Mouse (Mus musculus) MEL (cell line): ENCODE results near the gene Fam122a. TPM values are rescaled to one million over a fixed set of nuclear protein-coding genes. Genes with fewer than 3 reads are reported as not detected.

Experiments
- DNase-seq: peaks from one replicate; pipeline ENCODE4 v3.0.0; 2011; ENCODE audit warnings: low read depth, low spot score
- H3K27ac ChIP-seq: 2 replicates; pipeline ENCODE4 v1.5.1; 2012; ENCODE audit warnings: low read depth, mild to moderate bottlenecking, control low read depth, low read length, moderate library complexity; ENCODE audit not compliant: control insufficient read depth
- H3K27me3 ChIP-seq, 2 experiments: fragments of 150-350 bp in 1 of 2; sonication (generic) in 1 of 2; 2 replicates each; pipeline ENCODE4 v1.6.1; 2012; ENCODE audit warnings: low read length in 2 of 2, mild to moderate bottlenecking in 2 of 2, improper control_type of control experiment in 1 of 2, moderate library complexity in 1 of 2; ENCODE audit not compliant: insufficient read depth in 2 of 2, control insufficient read depth in 1 of 2
- H3K36me3 ChIP-seq, 2 experiments: 2 replicates each; pipeline ENCODE4 v1.6.1; 2012 to 2014; ENCODE audit warnings: low read length in 2 of 2, improper control_type of control experiment in 1 of 2, inconsistent platforms in 1 of 2, mild to moderate bottlenecking in 1 of 2; ENCODE audit not compliant: insufficient read depth in 2 of 2, control insufficient read depth in 1 of 2
- H3K4me1 ChIP-seq, 2 experiments: fragments of 150-350 bp in 1 of 2; sonication (generic) in 1 of 2; 2 replicates each; pipeline ENCODE4 v1.6.1; 2012; ENCODE audit warnings: low read length in 2 of 2, improper control_type of control experiment in 1 of 2, mild to moderate bottlenecking in 1 of 2; ENCODE audit not compliant: insufficient read depth in 2 of 2, control insufficient read depth in 1 of 2
- H3K4me3 ChIP-seq, 2 experiments: fragments of 150-350 bp in 1 of 2; sonication (generic) in 1 of 2; 2 replicates each; pipeline ENCODE4 v1.5.1; 2012; ENCODE audit warnings: low read depth in 2 of 2, low read length in 2 of 2, mild to moderate bottlenecking in 2 of 2, moderate library complexity in 2 of 2, control low read depth in 1 of 2, improper control_type of control experiment in 1 of 2; ENCODE audit not compliant: control insufficient read depth in 1 of 2, insufficient read depth in 1 of 2
- H3K79me2 ChIP-seq: 2 replicates; pipeline ENCODE4 v1.6.1; 2012; ENCODE audit warnings: mild to moderate bottlenecking, low read length, moderate library complexity; ENCODE audit not compliant: control insufficient read depth, poor library complexity, insufficient read depth
- H3K9ac ChIP-seq: 2 replicates; pipeline ENCODE4 v1.6.1; 2012; ENCODE audit warnings: low read depth, mild to moderate bottlenecking, control low read depth, low read length, moderate library complexity; ENCODE audit not compliant: control insufficient read depth, poor library complexity, severe bottlenecking
- H3K9me3 ChIP-seq: fragments of 150-350 bp; sonication (generic); replicated peaks from 2 replicates; pipeline ENCODE4 v1.6.1; 2012; ENCODE audit warnings: mild to moderate bottlenecking, low read length, improper control_type of control experiment, moderate library complexity; ENCODE audit not compliant: insufficient read depth
- CTCF ChIP-seq, 3 experiments: IDR thresholded peaks in 2 of 3; conservative IDR thresholded peaks in 1 of 3; 2 replicates each; pipeline ENCODE4 v1.5.1; 2011 to 2012; ENCODE audit warnings: low read length in 3 of 3, low read depth in 2 of 3, mild to moderate bottlenecking in 2 of 3, improper control_type of control experiment in 1 of 3, inconsistent platforms in 1 of 3, mixed read lengths in 1 of 3, moderate library complexity in 1 of 3; ENCODE audit not compliant: control insufficient read depth in 1 of 3, insufficient read depth in 1 of 3, poor library complexity in 1 of 3, severe bottlenecking in 1 of 3
- E2F4 ChIP-seq: IDR thresholded peaks from 2 replicates; pipeline ENCODE4 v1.6.1; 2011; ENCODE audit warnings: low read depth, low read length, improper control_type of control experiment, borderline replicate concordance
- ELF1 ChIP-seq: IDR thresholded peaks from 2 replicates; pipeline ENCODE4 v1.6.1; 2014; ENCODE audit warnings: low read depth, mild to moderate bottlenecking, inconsistent platforms, low read length, improper control_type of control experiment, moderate library complexity
- EP300 ChIP-seq, 2 experiments: IDR thresholded peaks; 2 replicates each; pipeline ENCODE4 v1.6.1; 2011; ENCODE audit warnings: improper control_type of control experiment in 2 of 2, low read length in 2 of 2, low read depth in 1 of 2, mild to moderate bottlenecking in 1 of 2
- ETS1 ChIP-seq: IDR thresholded peaks from 2 replicates; pipeline ENCODE4 v1.6.1; 2012; ENCODE audit warnings: low read depth, mild to moderate bottlenecking, inconsistent platforms, low read length, improper control_type of control experiment, moderate library complexity
- HCFC1 ChIP-seq: IDR thresholded peaks from 2 replicates; pipeline ENCODE4 v1.6.1; 2012; ENCODE audit warnings: low read depth, mild to moderate bottlenecking, inconsistent platforms, low read length, improper control_type of control experiment, moderate library complexity
- KAT2A ChIP-seq: conservative IDR thresholded peaks from 2 replicates; pipeline ENCODE4 v1.6.1; 2012; ENCODE audit warnings: low read depth, low read length, improper control_type of control experiment, inconsistent platforms
- MAFK ChIP-seq: IDR thresholded peaks from 2 replicates; pipeline ENCODE4 v1.6.1; 2011; ENCODE audit warnings: low read depth, mild to moderate bottlenecking, low read length, improper control_type of control experiment, borderline replicate concordance
- MAX ChIP-seq: IDR thresholded peaks from 2 replicates; pipeline ENCODE4 v1.6.1; 2011; ENCODE audit warnings: low read length, improper control_type of control experiment
- MXI1 ChIP-seq: IDR thresholded peaks from 2 replicates; pipeline ENCODE4 v1.6.1; 2011; ENCODE audit warnings: mild to moderate bottlenecking, low read depth, low read length, improper control_type of control experiment
- MYB ChIP-seq: IDR thresholded peaks from 2 replicates; pipeline ENCODE4 v1.6.1; 2011; ENCODE audit warnings: mild to moderate bottlenecking, low read depth, low read length, improper control_type of control experiment
- MYC ChIP-seq: IDR thresholded peaks from 2 replicates; pipeline ENCODE4 v1.6.1; 2011; ENCODE audit warnings: low read depth, mild to moderate bottlenecking, low read length, improper control_type of control experiment, moderate library complexity
- NELFE ChIP-seq: IDR thresholded peaks from 2 replicates; pipeline ENCODE4 v1.6.1; 2011; ENCODE audit warnings: low read depth, low read length, improper control_type of control experiment
- NRF1 ChIP-seq: IDR thresholded peaks from 2 replicates; pipeline ENCODE4 v1.6.1; 2014; ENCODE audit warnings: low read depth, mild to moderate bottlenecking, inconsistent platforms, low read length, improper control_type of control experiment, moderate library complexity; ENCODE audit not compliant: poor library complexity, insufficient read depth, severe bottlenecking
- POLR2A ChIP-seq, 2 experiments: IDR thresholded peaks; 2 replicates each; pipeline ENCODE4 v1.6.1; 2011 to 2012; ENCODE audit warnings: low read length in 2 of 2, mild to moderate bottlenecking in 2 of 2, control low read depth in 1 of 2, improper control_type of control experiment in 1 of 2, low read depth in 1 of 2, moderate library complexity in 1 of 2; ENCODE audit not compliant: control insufficient read depth in 1 of 2, insufficient read depth in 1 of 2, poor library complexity in 1 of 2
- POLR2AphosphoS2 ChIP-seq: IDR thresholded peaks from 2 replicates; pipeline ENCODE4 v1.6.1; 2011; ENCODE audit warnings: low read length, improper control_type of control experiment
- POLR2AphosphoS5 ChIP-seq: IDR thresholded peaks from 2 replicates; pipeline ENCODE4 v1.6.1; 2012; ENCODE audit warnings: low read depth, borderline replicate concordance, mild to moderate bottlenecking, inconsistent platforms, low read length, moderate library complexity, mixed read lengths
- RAD21 ChIP-seq: IDR thresholded peaks from 2 replicates; pipeline ENCODE4 v1.6.1; 2011; ENCODE audit warnings: mild to moderate bottlenecking, low read depth, low read length, improper control_type of control experiment
- SIN3A ChIP-seq: IDR thresholded peaks from 2 replicates; pipeline ENCODE4 v1.6.1; 2012; ENCODE audit warnings: low read length, improper control_type of control experiment, inconsistent platforms
- SMC3 ChIP-seq: IDR thresholded peaks from 2 replicates; pipeline ENCODE4 v1.6.1; 2011; ENCODE audit warnings: low read depth, low read length, improper control_type of control experiment
- TAL1 ChIP-seq: IDR thresholded peaks from 2 replicates; pipeline ENCODE4 v1.6.1; 2012; ENCODE audit warnings: mild to moderate bottlenecking, inconsistent platforms, low read length, moderate library complexity, mixed read lengths
- TCF12 ChIP-seq: IDR thresholded peaks from 2 replicates; pipeline ENCODE4 v1.6.1; 2014; ENCODE audit warnings: low read depth, mild to moderate bottlenecking, inconsistent platforms, low read length, improper control_type of control experiment, moderate library complexity
- UBTF ChIP-seq: IDR thresholded peaks from 2 replicates; pipeline ENCODE4 v1.6.1; 2012; ENCODE audit warnings: low read depth, mild to moderate bottlenecking, inconsistent platforms, low read length, improper control_type of control experiment, moderate library complexity, borderline replicate concordance; ENCODE audit not compliant: insufficient read depth
- USF1 ChIP-seq: IDR thresholded peaks from 2 replicates; pipeline ENCODE4 v1.6.1; 2014; ENCODE audit warnings: low read depth, mild to moderate bottlenecking, inconsistent platforms, low read length, improper control_type of control experiment, moderate library complexity
- USF2 ChIP-seq, 2 experiments: IDR thresholded peaks; 2 replicates each; pipeline ENCODE4 v1.6.1; 2011 to 2012; ENCODE audit warnings: improper control_type of control experiment in 2 of 2, low read length in 2 of 2, borderline replicate concordance in 1 of 2, inconsistent platforms in 1 of 2, low read depth in 1 of 2, mild to moderate bottlenecking in 1 of 2; ENCODE audit not compliant: insufficient read depth in 1 of 2
- ZC3H11A ChIP-seq: IDR thresholded peaks from 2 replicates; pipeline ENCODE4 v1.6.1; 2012; ENCODE audit warnings: low read depth, mild to moderate bottlenecking, inconsistent platforms, low read length, improper control_type of control experiment
- ZKSCAN1 ChIP-seq: IDR thresholded peaks from 2 replicates; pipeline ENCODE4 v1.6.1; 2012; ENCODE audit warnings: low read depth, mild to moderate bottlenecking, inconsistent platforms, low read length, improper control_type of control experiment, moderate library complexity
- ZMIZ1 ChIP-seq: IDR thresholded peaks from 2 replicates; pipeline ENCODE4 v1.6.1; 2012; ENCODE audit warnings: low read depth, mild to moderate bottlenecking, inconsistent platforms, low read length, improper control_type of control experiment, moderate library complexity
- ZNF384 ChIP-seq: IDR thresholded peaks from 2 replicates; pipeline ENCODE4 v1.6.1; 2012; ENCODE audit warnings: low read depth, mild to moderate bottlenecking, inconsistent platforms, low read length, improper control_type of control experiment
- polyA plus RNA-seq, 2 experiments: library from polyadenylated mRNA; stranded (reverse) in 1 of 2; unstranded in 1 of 2; fragments of >175 nt in 1 of 2; fragments of >200 nt in 1 of 2; gene quantifications; 2 replicates each; pipeline versions ENCODE4 v1.2.1 to v1.2.4; 2012; ENCODE audit warnings: low replicate concordance in 2 of 2, low read depth in 1 of 2; ENCODE audit not compliant: insufficient read length in 2 of 2, insufficient read depth in 1 of 2, missing spikeins in 1 of 2
- total RNA-seq: library from RNA; depleted of rRNA; stranded (reverse); fragments of 300-350 nt; gene quantifications from 2 replicates; pipeline ENCODE4 v1.2.3, GENCODE M21; 2012

Fam122a gene
- total and polyA plus RNA-seq, 3 experiments: 4.5 to 38.4 TPM; not detected in 1

GRCm38 (mm10) chr19:24476461-24476860, 695 bp downstream of the Fam122a start:
- peak overlapping the region; percentile 64 for H3K27ac ChIP-seq
- peaks cover 5 to 16% of the 10 kb centered on the region in 2 experiments for H3K4me1 ChIP-seq
- no peaks in the 10 kb centered on the region for H3K27me3 ChIP-seq
- peaks cover 20% of the 10 kb centered on the region for H3K79me2 ChIP-seq
- H3K9ac ChIP-seq: peak overlapping the region; percentile 91
- peak overlapping the region; percentile 77 to 89 for H3K4me3 ChIP-seq
- DNase-seq: peak; percentile 73
- no peaks in the 10 kb centered on the region for H3K9me3 ChIP-seq
- no peak for TF ChIP-seq MYB
- TF ChIP-seq POLR2AphosphoS2: no peak
- TF ChIP-seq MXI1: peak; percentile 48; the same call in 1 of the 2 replicates
- H3K36me3 ChIP-seq: peaks cover 0 to 13% of the 10 kb centered on the region in 2 experiments; a peak in 2 of 4 replicates

- H3K9ac ChIP-seq: no peak overlapping the region
- no peaks in the 10 kb centered on the region for H3K27me3 ChIP-seq
- H3K4me1 ChIP-seq: peaks cover 5 to 16% of the 10 kb centered on the region in 2 experiments
- H3K9me3 ChIP-seq: no peaks in the 10 kb centered on the region
- peaks cover 20% of the 10 kb centered on the region for H3K79me2 ChIP-seq
- peak; percentile 51 for DNase-seq
- no peak for TF ChIP-seq MYC
- TF ChIP-seq ZMIZ1: no peak
- TF ChIP-seq ZC3H11A: no peak
- no peak for TF ChIP-seq UBTF
- peak; percentile 2; the same call in 1 of the 2 replicates for TF ChIP-seq ZNF384
- 0 out of 2 replicates have a peak, but pooled peaks have one; percentile 30 for TF ChIP-seq POLR2AphosphoS2
- no peak for TF ChIP-seq POLR2AphosphoS5
- no peak for TF ChIP-seq MYB
- no peak for TF ChIP-seq CTCF (IDR thresholded peaks at IDR 0.05 in 2 of 3, conservative IDR thresholded peaks at IDR 0.05 in 1 of 3; ENCODE audit: control insufficient read depth in 1 of 3, insufficient read depth in 1 of 3, low read depth in 2 of 3, low read length in 3 of 3, poor library complexity in 1 of 3, severe bottlenecking in 1 of 3)
- no peak for TF ChIP-seq SMC3
- TF ChIP-seq NRF1: no peak
- no peak for TF ChIP-seq KAT2A
- no peak for TF ChIP-seq SIN3A
- TF ChIP-seq ELF1: no peak
- TF ChIP-seq NELFE: no peak
- TF ChIP-seq ETS1: no peak
- no peak for TF ChIP-seq MAX
- no peak for TF ChIP-seq TAL1
- peak in 1 of 2 experiments; percentile 36; a peak in 1 of 4 replicates for TF ChIP-seq POLR2A (IDR thresholded peaks at IDR 0.05; ENCODE audit: control insufficient read depth in 1 of 2, insufficient read depth in 1 of 2, low read depth in 1 of 2, low read length in 2 of 2, poor library complexity in 1 of 2)
- TF ChIP-seq RAD21: no peak
- no peak for TF ChIP-seq TCF12
- peak in 1 of 2 experiments; percentile 9; a peak in 1 of 4 replicates for TF ChIP-seq EP300 (IDR thresholded peaks at IDR 0.05; ENCODE audit: low read depth in 1 of 2, low read length in 2 of 2)
- TF ChIP-seq HCFC1: no peak
- TF ChIP-seq ZKSCAN1: no peak
- TF ChIP-seq E2F4: no peak
- no peak for TF ChIP-seq USF2 (IDR thresholded peaks at IDR 0.05; ENCODE audit: borderline replicate concordance in 1 of 2, insufficient read depth in 1 of 2, low read depth in 1 of 2, low read length in 2 of 2)
- TF ChIP-seq MAFK: no peak
- TF ChIP-seq USF1: no peak
- H3K27ac ChIP-seq: no peak overlapping the region
- H3K4me3 ChIP-seq: no peak overlapping the region
- H3K36me3 ChIP-seq: peaks cover 0 to 13% of the 10 kb centered on the region in 2 experiments; a peak in 2 of 4 replicates
These were observed 1.9 kb downstream of the Fam122a start for GRCm38 (mm10) chr19:24475281-24475680.
